Mouse (Mus musculus) neural tube, embryonic 11.5 days (tissue): ENCODE data around the gene Prkar1b. TPM values are rescaled to one million over a fixed set of nuclear protein-coding genes. Genes with fewer than 3 reads are reported as not detected.

ENCODE experiments used
- ATAC-seq: fragments of 200-750 bp; cut with Nextera tagmentation; 2 replicates; pipeline ENCODE4 v1.8.0; 2017; ENCODE audit warnings: moderate number of reproducible peaks, mild to moderate bottlenecking, moderate TSS enrichment, moderate library complexity; ENCODE audit not compliant: insufficient read depth, low FRiP score, low TSS enrichment
- DNase-seq: peaks from one replicate; pipeline ENCODE4 v3.0.0-alpha.2; 2015; ENCODE audit warnings: low spot score
- H3K27ac ChIP-seq: fragments of 300-500 bp; sonication (generic); 2 replicates; pipeline ENCODE4 v1.5.1; 2014; ENCODE audit warnings: low read depth, mild to moderate bottlenecking, low read length
- H3K27me3 ChIP-seq: fragments of 300-500 bp; sonication (generic); 2 replicates; pipeline ENCODE4 v1.6.1; 2014; ENCODE audit warnings: mild to moderate bottlenecking, low read length, mixed read lengths; ENCODE audit not compliant: control insufficient read depth, insufficient read depth
- H3K36me3 ChIP-seq: fragments of 300-500 bp; sonication (generic); 2 replicates; pipeline ENCODE4 v1.6.1; 2014; ENCODE audit warnings: mild to moderate bottlenecking, low read length, moderate library complexity, mixed read lengths; ENCODE audit not compliant: control insufficient read depth, insufficient read depth
- H3K4me1 ChIP-seq: fragments of 300-500 bp; sonication (generic); 2 replicates; pipeline ENCODE4 v1.6.1; 2014; ENCODE audit warnings: low read length, mixed read lengths; ENCODE audit not compliant: control insufficient read depth, insufficient read depth
- H3K4me2 ChIP-seq: fragments of 300-500 bp; sonication (generic); 2 replicates; pipeline ENCODE4 v1.6.1; 2014; ENCODE audit warnings: low read depth, mild to moderate bottlenecking, moderate library complexity
- H3K4me3 ChIP-seq: fragments of 300-500 bp; sonication (generic); 2 replicates; pipeline ENCODE4 v1.5.1; 2014; ENCODE audit warnings: low read depth, low read length
- H3K9ac ChIP-seq: fragments of 300-500 bp; sonication (generic); 2 replicates; pipeline ENCODE4 v1.6.1; 2014; ENCODE audit warnings: mild to moderate bottlenecking, low read length
- H3K9me3 ChIP-seq: fragments of 300-500 bp; sonication (generic); 2 replicates; pipeline ENCODE4 v1.6.1; 2016; ENCODE audit warnings: low read length; ENCODE audit not compliant: control insufficient read depth
- WGBS: fragments of 180-500 bp; shearing (Covaris S2); extraction: QIAGEN DNeasy Blood & Tissue Kit; methylation state at CpG from one replicate; pipeline ENCODE4 v1.1.7; 2014; 5-methylcytosine and 5-hydroxymethylcytosine counted together
- polyA plus RNA-seq: library from polyadenylated mRNA; unstranded; fragments of >200 nt; fragmentation: Nextera tagmentation; extraction: Ambion mirVana; gene quantifications from 2 replicates; pipeline ENCODE4 v1.2.1, GENCODE M21; 2014

Prkar1b gene
- polyA plus RNA-seq, 1 experiment from 2014 or later, result 39.4 TPM

GRCm38 (mm10) chr5:139128476-139129065 is 21.2 kb downstream of the Prkar1b start:
- DNase-seq, result no peak
- H3K4me2 ChIP-seq, result peak overlapping the region; percentile 87
- no peaks in the 10 kb centered on the region for H3K4me1 ChIP-seq
- WGBS, result 41% methylated on average over 12 of the region's 12 CpGs
- no peak overlapping the region for H3K9ac ChIP-seq
- H3K36me3 ChIP-seq, result no peaks in the 10 kb centered on the region
- peak overlapping the region; percentile 54 for H3K4me3 ChIP-seq
- no peak for ATAC-seq
- H3K27ac ChIP-seq, result no peak overlapping the region
- no peaks in the 10 kb centered on the region for H3K9me3 ChIP-seq
- H3K27me3 ChIP-seq, result peaks cover 7% of the 10 kb centered on the region; the same call in 1 of the 2 replicates

- ATAC-seq (no peak), DNase-seq (no peak)
- Histone ChIP-seq H3K9ac (no peak overlapping the region), H3K36me3 (no peaks in the 10 kb centered on the region), H3K27me3 (peaks cover 7% of the 10 kb centered on the region; the same call in 1 of the 2 replicates), H3K4me1 (no peaks in the 10 kb centered on the region), H3K9me3 (no peaks in the 10 kb centered on the region), H3K27ac (no peak overlapping the region), H3K4me3 (no peak overlapping the region), H3K4me2 (no peak overlapping the region)
- 82% methylated on average over 3 of the region's 3 CpGs for WGBS
Measured at GRCm38 (mm10) chr5:139125717-139126116, 24.1 kb downstream of the Prkar1b start.

- no peak for ATAC-seq
- Histone ChIP-seq H3K4me1 (no peaks in the 10 kb centered on the region), H3K9me3 (no peaks in the 10 kb centered on the region), H3K27me3 (no peaks in the 10 kb centered on the region), H3K4me3 (no peak overlapping the region), H3K9ac (no peak overlapping the region), H3K36me3 (no peaks in the 10 kb centered on the region), H3K4me2 (no peak overlapping the region), H3K27ac (no peak overlapping the region)
- 69% methylated on average over 2 of the region's 2 CpGs for WGBS
- no peak for DNase-seq
Measured at GRCm38 (mm10) chr5:139118961-139119276, 30.9 kb downstream of the Prkar1b start.

GRCm38 (mm10) chr5:139118139-139118960 is 31.5 kb downstream of the Prkar1b start:
- Histone ChIP-seq H3K36me3 (no peaks in the 10 kb centered on the region), H3K9ac (no peak overlapping the region), H3K27me3 (no peaks in the 10 kb centered on the region), H3K4me1 (no peaks in the 10 kb centered on the region), H3K27ac (no peak overlapping the region), H3K4me2 (no peak overlapping the region), H3K9me3 (no peaks in the 10 kb centered on the region), H3K4me3 (no peak overlapping the region)
- 67% methylated on average over 5 of the region's 5 CpGs for WGBS
- ATAC-seq (no peak), DNase-seq (no peak)

GRCm38 (mm10) chr5:139115507-139115906 is 34.3 kb downstream of the Prkar1b start:
- Histone ChIP-seq H3K9ac (no peak overlapping the region), H3K4me2 (no peak overlapping the region), H3K27me3 (no peaks in the 10 kb centered on the region), H3K27ac (no peak overlapping the region), H3K9me3 (no peaks in the 10 kb centered on the region), H3K4me3 (no peak overlapping the region), H3K4me1 (no peaks in the 10 kb centered on the region), H3K36me3 (no peaks in the 10 kb centered on the region)
- ATAC-seq (no peak), DNase-seq (no peak)
- 89% methylated on average over 7 of the region's 7 CpGs for WGBS

- ATAC-seq (no peak), DNase-seq (no peak)
- H3K4me1 ChIP-seq, result no peaks in the 10 kb centered on the region
- no peak overlapping the region for H3K27ac ChIP-seq
- no peaks in the 10 kb centered on the region for H3K27me3 ChIP-seq
- no peak overlapping the region for H3K9ac ChIP-seq
- H3K36me3 ChIP-seq, result no peaks in the 10 kb centered on the region
- no peaks in the 10 kb centered on the region for H3K9me3 ChIP-seq
- WGBS, result 80% methylated on average over 4 of the region's 4 CpGs
- no peak overlapping the region for H3K4me2 ChIP-seq
- no peak overlapping the region for H3K4me3 ChIP-seq
Measured at GRCm38 (mm10) chr5:139114876-139115275, 34.9 kb downstream of the Prkar1b start.

- H3K9ac ChIP-seq, result no peak overlapping the region
- DNase-seq, result no peak
- H3K27me3 ChIP-seq, result no peaks in the 10 kb centered on the region
- H3K27ac ChIP-seq, result no peak overlapping the region
- no peak overlapping the region for H3K4me2 ChIP-seq
- no peaks in the 10 kb centered on the region for H3K36me3 ChIP-seq
- WGBS, result 86% methylated on average over 9 of the region's 9 CpGs
- ATAC-seq, result no peak
- no peak overlapping the region for H3K4me3 ChIP-seq
- no peaks in the 10 kb centered on the region for H3K9me3 ChIP-seq
- H3K4me1 ChIP-seq, result no peaks in the 10 kb centered on the region
Measured at GRCm38 (mm10) chr5:139112418-139112817, 37.4 kb downstream of the Prkar1b start.

GRCm38 (mm10) chr5:139111991-139112390 is 37.8 kb downstream of the Prkar1b start:
- Histone ChIP-seq H3K9ac (no peak overlapping the region), H3K4me3 (no peak overlapping the region), H3K4me1 (no peaks in the 10 kb centered on the region), H3K36me3 (no peaks in the 10 kb centered on the region; the same call in 1 of the 2 replicates), H3K9me3 (no peaks in the 10 kb centered on the region), H3K27me3 (no peaks in the 10 kb centered on the region), H3K4me2 (no peak overlapping the region), H3K27ac (no peak overlapping the region)
- ATAC-seq (no peak), DNase-seq (no peak)
- WGBS, result 82% methylated on average over 9 of the region's 9 CpGs
